Mouse (Mus musculus) CH12F3 (cell line): ENCODE data around the gene Klc1.
"Not testable (repeated sequence)": the region's sequence is repeated elsewhere in the genome, so short reads cannot be mapped to it uniquely, and the experiment has no call there.

Experiments used
- in situ Hi-C: fragments of 300-500 bp; cut with MboI; formaldehyde crosslinking; loops from 2 replicates; pipeline ENCODE4 v1.14.3; 2020; ENCODE audit warnings: low sequenced_read_pairs

The Klc1 gene

GRCm38 (mm10) chr12:111758381-111759175 is at the start of gene Klc1:
Gene Klc1, plus strand, starts transcription at chr12:111758849.
- in situ Hi-C loops, result no loop called here

GRCm38 (mm10) chr12:111710091-111710490 is 48.6 kb upstream of the Klc1 start:
- in situ Hi-C loops, result no loop called here

- in situ Hi-C loops, result no loop called here
Observed at GRCm38 (mm10) chr12:111712476-111712875, 46.2 kb upstream of the Klc1 start.

- in situ Hi-C loops, result no loop called here
Observed at GRCm38 (mm10) chr12:111713004-111713651, 45.5 kb upstream of the Klc1 start, which contains the start of the genes Bag5 and Apopt1. Gene Bag5, minus strand, starts transcription at chr12:111713257. Gene Apopt1, plus strand, starts transcription at chr12:111713261.

GRCm38 (mm10) chr12:111713880-111714279 is 44.8 kb upstream of the Klc1 start:
- in situ Hi-C loops, result not testable (repeated sequence)

- in situ Hi-C loops, result no loop called here
Observed at GRCm38 (mm10) chr12:111716505-111716904, 42.1 kb upstream of the Klc1 start.

GRCm38 (mm10) chr12:111718656-111719055 is 40.0 kb upstream of the Klc1 start:
- in situ Hi-C loops, result no loop called here

- in situ Hi-C loops, result loop anchor here (10.0 kb wide), 1 partner anchor 235 kb away; no protein-coding TSS in a partner anchor
Observed at GRCm38 (mm10) chr12:111720222-111720621, 38.4 kb upstream of the Klc1 start.

- in situ Hi-C loops, result loop anchor here (10.0 kb wide), 1 partner anchor 232 kb away; no protein-coding TSS in a partner anchor
Observed at GRCm38 (mm10) chr12:111722654-111723053, 36.0 kb upstream of the Klc1 start.

- in situ Hi-C loops, result loop anchor here (10.0 kb wide), 1 partner anchor 230 kb away; no protein-coding TSS in a partner anchor
Observed at GRCm38 (mm10) chr12:111724638-111725337, 33.9 kb upstream of the Klc1 start.

GRCm38 (mm10) chr12:111725338-111726121 is 33.1 kb upstream of the Klc1 start:
- in situ Hi-C loops, result loop anchor here (10.0 kb wide), 1 partner anchor 229 kb away; no protein-coding TSS in a partner anchor

GRCm38 (mm10) chr12:111726122-111726463 is 32.6 kb upstream of the Klc1 start:
- in situ Hi-C loops, result loop anchor here (10.0 kb wide), 1 partner anchor 229 kb away; no protein-coding TSS in a partner anchor

- in situ Hi-C loops, result loop anchor here (10.0 kb wide), 1 partner anchor 227 kb away; no protein-coding TSS in a partner anchor
Observed at GRCm38 (mm10) chr12:111727956-111728355, 30.7 kb upstream of the Klc1 start.

- in situ Hi-C loops, result no loop called here
Observed at GRCm38 (mm10) chr12:111731822-111732807, 26.5 kb upstream of the Klc1 start.

- in situ Hi-C loops, result no loop called here
Observed at GRCm38 (mm10) chr12:111732921-111733320, 25.7 kb upstream of the Klc1 start.

- in situ Hi-C loops, result no loop called here
Observed at GRCm38 (mm10) chr12:111734912-111735311, 23.7 kb upstream of the Klc1 start.

GRCm38 (mm10) chr12:111736676-111737075 is 22.0 kb upstream of the Klc1 start:
- in situ Hi-C loops, result not testable (repeated sequence)

GRCm38 (mm10) chr12:111737370-111737769 is 21.3 kb upstream of the Klc1 start:
- in situ Hi-C loops, result no loop called here

GRCm38 (mm10) chr12:111738754-111739153 is 19.9 kb upstream of the Klc1 start:
- in situ Hi-C loops, result no loop called here
